Mouse (Mus musculus) intestine, postnatal 0 days (tissue): ENCODE measurements around the gene Slc25a28. TPM values are rescaled to one million over a fixed set of nuclear protein-coding genes. Genes with fewer than 3 reads are reported as not detected.

Experiments used
- ATAC-seq: fragments of 200-750 bp; cut with Nextera tagmentation; 2 replicates; pipeline ENCODE4 v1.8.0; 2017; ENCODE audit warnings: mild to moderate bottlenecking, moderate TSS enrichment, moderate library complexity
- H3K27ac ChIP-seq: fragments of 300-500 bp; sonication (generic); 2 replicates; pipeline ENCODE4 v1.5.1; 2014; ENCODE audit warnings: mild to moderate bottlenecking, low read depth, low read length, moderate library complexity
- H3K27me3 ChIP-seq: fragments of 300-500 bp; sonication (generic); replicated peaks from 2 replicates; pipeline ENCODE4 v1.6.1; 2014; ENCODE audit warnings: low read length, mixed read lengths; ENCODE audit not compliant: control insufficient read depth, insufficient read depth
- H3K36me3 ChIP-seq: fragments of 300-500 bp; sonication (generic); 2 replicates; pipeline ENCODE4 v1.6.1; 2014; ENCODE audit warnings: mild to moderate bottlenecking, moderate library complexity; ENCODE audit not compliant: control insufficient read depth, insufficient read depth
- H3K4me1 ChIP-seq: fragments of 300-500 bp; sonication (generic); replicated peaks from 2 replicates; pipeline ENCODE4 v1.6.1; 2014; ENCODE audit warnings: antibody characterized with exemption, low read length, mixed read lengths; ENCODE audit not compliant: control insufficient read depth, insufficient read depth
- H3K4me2 ChIP-seq: fragments of 300-500 bp; sonication (generic); replicated peaks from 2 replicates; pipeline ENCODE4 v1.6.1; 2014; ENCODE audit warnings: low read depth, mild to moderate bottlenecking, moderate library complexity
- H3K4me3 ChIP-seq: fragments of 300-500 bp; sonication (generic); 2 replicates; pipeline ENCODE4 v1.5.1; 2014; ENCODE audit warnings: low read depth, low read length
- H3K9ac ChIP-seq: fragments of 300-500 bp; sonication (generic); 2 replicates; pipeline ENCODE4 v1.6.1; 2014; ENCODE audit warnings: mild to moderate bottlenecking, low read depth, low read length
- H3K9me3 ChIP-seq: fragments of 300-500 bp; sonication (generic); 2 replicates; pipeline ENCODE4 v1.6.1; 2016; ENCODE audit warnings: mixed run types; ENCODE audit not compliant: control insufficient read depth
- CTCF ChIP-seq: sonication (generic); IDR thresholded peaks from 2 replicates; pipeline ENCODE4 v1.5.1; 2016; ENCODE audit warnings: low read depth, mild to moderate bottlenecking, control low read depth, antibody characterized with exemption, moderate library complexity
- WGBS: fragments of 180-500 bp; shearing (Covaris S2); extraction: QIAGEN DNeasy Blood & Tissue Kit; methylation state at CpG from one replicate; pipeline ENCODE4 v1.1.7; 2014; 5-methylcytosine and 5-hydroxymethylcytosine counted together
- polyA plus RNA-seq: library from polyadenylated mRNA; unstranded; fragments of >200 nt; fragmentation: Nextera tagmentation; extraction: Ambion mirVana; gene quantifications from 2 replicates; pipeline ENCODE4 v1.2.1, GENCODE M21; 2015

The Slc25a28 gene
- polyA plus RNA-seq, 1 experiment from 2014 or later: 20.6 TPM

DNA sequence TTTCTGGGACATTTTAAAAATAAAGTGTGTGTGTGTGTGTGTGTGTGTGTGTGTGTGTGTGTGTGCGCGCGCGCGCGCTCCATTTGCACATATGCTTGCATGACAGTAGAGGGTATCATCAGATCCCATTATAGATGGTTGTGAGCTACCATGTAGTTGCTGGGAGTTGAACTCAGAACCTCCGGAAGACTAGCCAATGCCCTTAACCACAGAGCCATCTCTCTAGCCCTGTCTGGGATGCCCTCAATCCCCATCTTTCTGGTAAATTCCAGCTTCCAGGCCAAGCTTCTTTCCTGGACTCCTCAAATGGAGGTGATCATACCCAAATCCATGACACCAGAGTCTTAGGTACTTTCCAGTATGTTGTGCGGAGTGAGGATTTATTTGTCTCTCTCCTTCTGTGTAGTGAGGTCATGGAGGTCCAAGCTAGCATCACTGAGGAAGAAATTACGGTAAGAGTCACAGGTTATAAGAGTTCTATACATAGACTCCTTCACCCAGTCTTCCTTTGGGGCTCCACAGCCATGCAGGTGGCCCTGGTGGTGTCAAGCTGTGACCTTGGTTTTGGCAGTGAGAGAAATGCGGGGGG, 56.8 kb downstream of the Slc25a28 start:
- ATAC-seq: no peak
- 0 out of 2 replicates have a peak, but pooled peaks cover 7% of the 10 kb centered on the region for H3K36me3 ChIP-seq
- TF ChIP-seq CTCF: no peak
- 41% methylated on average over 10 of the region's 10 CpGs for WGBS
- peak overlapping the region; percentile 75 for H3K4me2 ChIP-seq
- H3K4me3 ChIP-seq: peak overlapping the region; percentile 54; the same call in 1 of the 2 replicates
- peaks cover 76% of the 10 kb centered on the region for H3K27me3 ChIP-seq
- H3K27ac ChIP-seq: no peak overlapping the region; the same call in 1 of the 2 replicates
- peak overlapping the region; percentile 7; the same call in 1 of the 2 replicates for H3K9ac ChIP-seq
- no peaks in the 10 kb centered on the region for H3K9me3 ChIP-seq
- 0 out of 2 replicates have a peak, but pooled peaks cover 3% of the 10 kb centered on the region for H3K4me1 ChIP-seq

- H3K27ac ChIP-seq: no peak overlapping the region
- peak overlapping the region; percentile 65 for H3K9ac ChIP-seq
- peak overlapping the region; percentile 75 for H3K4me2 ChIP-seq
Observed at GRCm38 (mm10) chr19:43616889-43617288, 57.8 kb downstream of the Slc25a28 start.

DNA sequence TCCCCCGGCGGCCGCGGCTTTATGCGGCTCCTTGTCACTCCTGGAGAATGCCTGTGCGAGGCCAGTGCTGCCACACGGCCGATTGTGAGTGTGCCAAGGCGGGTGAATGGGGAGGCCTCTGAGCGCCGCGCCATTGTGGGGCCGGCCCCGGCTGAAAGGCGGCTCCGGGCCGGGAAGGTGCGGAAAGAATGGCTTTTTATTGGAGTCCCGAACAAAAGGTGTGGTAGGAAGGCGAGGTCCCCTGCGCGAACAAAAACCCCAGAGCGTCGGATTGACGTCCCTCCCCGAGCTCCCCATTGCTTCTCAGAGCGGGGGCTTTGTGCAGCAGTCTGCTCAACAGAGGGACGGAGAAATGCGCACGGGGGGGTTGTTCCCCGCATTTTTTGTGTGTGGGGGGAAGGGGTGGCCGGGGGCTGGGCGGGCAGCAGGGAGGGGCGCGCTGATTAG, 58.2 kb downstream of the Slc25a28 start:
- H3K27me3 ChIP-seq: peaks cover 80% of the 10 kb centered on the region
- 0 out of 2 replicates have a peak, but pooled peaks cover 7% of the 10 kb centered on the region for H3K36me3 ChIP-seq
- TF ChIP-seq CTCF: no peak
- no peaks in the 10 kb centered on the region for H3K9me3 ChIP-seq
- no peak overlapping the region for H3K27ac ChIP-seq
- peak overlapping the region; percentile 75 for H3K4me2 ChIP-seq
- H3K4me3 ChIP-seq: peak overlapping the region; percentile 54
- H3K4me1 ChIP-seq: 0 out of 2 replicates have a peak, but pooled peaks cover 3% of the 10 kb centered on the region
- peak; percentile 6; the same call in 1 of the 2 replicates for ATAC-seq
- under 1% methylated on average over 31 of the region's 35 CpGs for WGBS
- peak overlapping the region; percentile 65 for H3K9ac ChIP-seq

More at GRCm38 (mm10) chr19:43616889-43617288, 57.8 kb downstream of the Slc25a28 start:
- TF ChIP-seq CTCF: no peak
- 0 out of 2 replicates have a peak, but pooled peaks cover 3% of the 10 kb centered on the region for H3K4me1 ChIP-seq
- WGBS: 4% methylated on average over 12 of the region's 12 CpGs
- 0 out of 2 replicates have a peak, but pooled peaks cover 7% of the 10 kb centered on the region for H3K36me3 ChIP-seq
- no peaks in the 10 kb centered on the region for H3K9me3 ChIP-seq
- no peak for ATAC-seq
- peaks cover 80% of the 10 kb centered on the region for H3K27me3 ChIP-seq
- peak overlapping the region; percentile 54 for H3K4me3 ChIP-seq

GRCm38 (mm10) chr19:43615571-43616414, 58.9 kb downstream of the Slc25a28 start:
- H3K9ac ChIP-seq: peak overlapping the region; percentile 65
- 2% methylated on average over 31 of the region's 34 CpGs for WGBS
- no peak for TF ChIP-seq CTCF
- peak overlapping the region; percentile 54 for H3K4me3 ChIP-seq
- H3K9me3 ChIP-seq: no peaks in the 10 kb centered on the region
- H3K4me2 ChIP-seq: peak overlapping the region; percentile 75
- no peak overlapping the region for H3K27ac ChIP-seq
- H3K4me1 ChIP-seq: 0 out of 2 replicates have a peak, but pooled peaks cover 3% of the 10 kb centered on the region
- ATAC-seq: peak; percentile 3; the same call in 1 of the 2 replicates
- H3K36me3 ChIP-seq: 0 out of 2 replicates have a peak, but pooled peaks cover 7% of the 10 kb centered on the region
- H3K27me3 ChIP-seq: peaks cover 79% of the 10 kb centered on the region

GRCm38 (mm10) chr19:43615074-43615445, 59.6 kb downstream of the Slc25a28 start:
- peak overlapping the region; percentile 75 for H3K4me2 ChIP-seq
- 1% methylated on average over 20 of the region's 20 CpGs for WGBS
- no peak for TF ChIP-seq CTCF
- peak overlapping the region; percentile 65 for H3K9ac ChIP-seq
- peak overlapping the region; percentile 54 for H3K4me3 ChIP-seq
- ATAC-seq: no peak
- 0 out of 2 replicates have a peak, but pooled peaks cover 7% of the 10 kb centered on the region for H3K36me3 ChIP-seq
- no peaks in the 10 kb centered on the region for H3K9me3 ChIP-seq
- peak overlapping the region; percentile 41; the same call in 1 of the 2 replicates for H3K27ac ChIP-seq
- 0 out of 2 replicates have a peak, but pooled peaks cover 3% of the 10 kb centered on the region for H3K4me1 ChIP-seq
- H3K27me3 ChIP-seq: peaks cover 79% of the 10 kb centered on the region
